Mouse (Mus musculus) liver, embryonic 11.5 days (tissue): ENCODE data around the gene Fkbp2. TPM values are rescaled to one million over a fixed set of nuclear protein-coding genes. Genes with fewer than 3 reads are reported as not detected.

Experiments
- ATAC-seq: fragments of 200-750 bp; cut with Nextera tagmentation; replicated peaks from 2 replicates; pipeline ENCODE4 v1.8.0; 2017; ENCODE audit warnings: moderate number of reproducible peaks, mild to moderate bottlenecking, moderate TSS enrichment, moderate library complexity; ENCODE audit not compliant: low FRiP score
- DNase-seq: peaks from one replicate; pipeline ENCODE4 v3.0.0-alpha.2; 2017; ENCODE audit warnings: low spot score
- H3K27ac ChIP-seq: fragments of 300-500 bp; sonication (generic); 2 replicates; pipeline ENCODE4 v1.5.1; 2014; ENCODE audit warnings: mild to moderate bottlenecking, low read depth, low read length, control low read depth
- H3K27me3 ChIP-seq: fragments of 300-500 bp; sonication (generic); replicated peaks from 2 replicates; pipeline ENCODE4 v1.6.1; 2014; ENCODE audit warnings: low read length, mixed read lengths; ENCODE audit not compliant: control insufficient read depth, insufficient read depth
- H3K36me3 ChIP-seq: fragments of 300-500 bp; sonication (generic); 2 replicates; pipeline ENCODE4 v1.6.1; 2014; ENCODE audit warnings: mild to moderate bottlenecking, low read length, moderate library complexity, mixed read lengths; ENCODE audit not compliant: control insufficient read depth, insufficient read depth
- H3K4me1 ChIP-seq: fragments of 300-500 bp; sonication (generic); replicated peaks from 2 replicates; pipeline ENCODE4 v1.6.1; 2014; ENCODE audit warnings: low read length, mixed read lengths; ENCODE audit not compliant: control insufficient read depth, insufficient read depth
- H3K4me2 ChIP-seq: fragments of 300-500 bp; sonication (generic); 2 replicates; pipeline ENCODE4 v1.6.1; 2014; ENCODE audit warnings: mild to moderate bottlenecking, control low read depth, moderate library complexity
- H3K4me3 ChIP-seq: fragments of 300-500 bp; sonication (generic); 2 replicates; pipeline ENCODE4 v1.5.1; 2014; ENCODE audit warnings: low read depth, low read length, control low read depth
- H3K9ac ChIP-seq: fragments of 300-500 bp; sonication (generic); 2 replicates; pipeline ENCODE4 v1.6.1; 2014; ENCODE audit warnings: low read depth, low read length, control low read depth
- H3K9me3 ChIP-seq: fragments of 300-500 bp; sonication (generic); 2 replicates; pipeline ENCODE4 v1.6.1; 2016; ENCODE audit warnings: low read length, inconsistent platforms, mixed read lengths; ENCODE audit not compliant: control insufficient read depth
- WGBS: fragments of 180-500 bp; shearing (Covaris S2); extraction: QIAGEN DNeasy Blood & Tissue Kit; methylation state at CpG from one replicate; pipeline ENCODE4 v1.1.7; 2014; 5-methylcytosine and 5-hydroxymethylcytosine counted together
- polyA plus RNA-seq: library from polyadenylated mRNA; unstranded; fragments of >200 nt; fragmentation: Nextera tagmentation; extraction: Ambion mirVana; gene quantifications from 2 replicates; pipeline ENCODE4 v1.2.1, GENCODE M21; 2014

Fkbp2 gene
- polyA plus RNA-seq, 1 experiment from 2014 or later = 124 TPM

DNA sequence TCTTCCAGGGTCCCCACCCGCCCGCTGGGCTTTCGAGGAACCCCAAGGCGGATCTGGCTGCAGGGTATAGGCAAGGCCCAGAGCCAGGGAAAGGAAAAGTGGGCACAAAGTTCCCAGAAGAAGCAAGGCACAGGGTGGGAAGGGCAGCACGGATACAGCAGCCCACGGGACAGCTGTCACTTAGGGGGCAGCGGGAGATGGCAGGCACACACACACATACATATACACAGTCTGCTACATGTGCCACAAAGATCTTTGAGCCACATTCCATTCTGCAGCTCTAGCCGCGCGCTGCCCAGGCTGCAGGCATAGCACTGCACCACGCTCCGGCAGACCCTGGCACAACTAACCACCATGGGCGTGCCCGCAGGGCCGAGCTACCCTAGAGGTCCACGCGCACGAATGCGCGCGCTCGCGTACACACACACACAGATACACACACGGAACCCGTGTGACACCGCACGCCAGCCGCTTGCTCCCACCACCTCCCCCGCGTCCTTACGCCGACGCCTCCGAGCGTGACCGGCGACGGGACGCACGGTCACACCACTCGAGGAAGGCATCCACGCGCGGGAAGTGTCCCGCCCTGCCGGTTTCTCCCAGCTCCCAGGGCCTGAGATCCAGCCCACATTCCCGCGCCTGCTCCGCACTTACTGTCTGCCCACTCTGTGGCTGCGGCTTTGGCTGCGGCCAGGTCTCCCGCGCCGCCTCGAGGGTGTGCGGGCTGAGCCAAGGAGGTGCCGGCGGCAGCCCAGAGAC lies 46.7 kb downstream of the Fkbp2 start:
- no peaks in the 10 kb centered on the region; the same call in 1 of the 2 replicates for H3K4me1 ChIP-seq
- peaks cover 73% of the 10 kb centered on the region for H3K27me3 ChIP-seq
- no peaks in the 10 kb centered on the region for H3K36me3 ChIP-seq
- ATAC-seq = no peak
- DNase-seq = no peak
- H3K4me2 ChIP-seq = peak overlapping the region; percentile 46
- H3K27ac ChIP-seq = no peak overlapping the region
- H3K9me3 ChIP-seq = no peaks in the 10 kb centered on the region
- peak overlapping the region; percentile 28 for H3K4me3 ChIP-seq
- WGBS = 8% methylated on average over 58 of the region's 58 CpGs
- no peak overlapping the region for H3K9ac ChIP-seq

DNA sequence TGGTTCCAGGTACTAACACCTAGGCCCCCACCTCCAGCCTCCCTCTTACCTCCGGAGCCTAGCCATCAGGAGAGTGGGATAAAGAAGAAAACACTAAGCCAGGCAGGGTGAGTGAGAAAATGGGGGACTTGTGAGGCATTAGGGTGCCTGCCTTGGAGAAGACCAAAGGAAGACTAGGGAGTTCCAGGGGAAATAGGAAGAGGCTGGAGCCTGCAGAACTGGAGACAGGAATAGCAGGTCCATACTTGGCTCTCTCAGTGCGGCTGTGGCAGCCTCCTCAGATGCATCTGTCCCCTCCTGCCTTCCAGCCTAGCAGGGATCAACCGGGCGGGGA lies 47.2 kb downstream of the Fkbp2 start:
- Histone ChIP-seq H3K36me3 (no peaks in the 10 kb centered on the region), H3K27ac (no peak overlapping the region), H3K4me2 (no peak overlapping the region), H3K4me3 (no peak overlapping the region), H3K4me1 (no peaks in the 10 kb centered on the region; the same call in 1 of the 2 replicates), H3K9ac (no peak overlapping the region), H3K27me3 (peaks cover 78% of the 10 kb centered on the region), H3K9me3 (no peaks in the 10 kb centered on the region)
- DNase-seq (no peak), ATAC-seq (no peak)
- 24% methylated on average over 4 of the region's 4 CpGs for WGBS

DNA sequence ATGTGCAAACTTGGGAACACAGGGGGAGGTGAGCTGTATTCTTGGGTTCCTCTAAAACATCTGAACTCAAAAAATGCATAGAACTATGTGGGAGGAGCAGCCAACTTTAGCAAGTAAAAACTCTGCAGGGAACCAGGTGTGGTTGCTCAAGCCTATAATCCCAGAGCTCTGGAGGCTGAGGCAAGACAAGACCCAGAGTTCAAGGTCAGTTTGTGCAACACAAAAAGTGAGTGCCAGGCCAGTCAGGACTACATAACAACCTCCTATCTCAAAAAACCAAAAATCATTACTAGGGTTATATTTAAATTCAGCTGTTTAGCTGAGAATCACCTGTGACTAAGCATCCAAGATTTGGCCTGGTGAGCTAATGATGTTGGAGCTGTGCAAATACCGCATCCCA lies 48.3 kb downstream of the Fkbp2 start:
- Histone ChIP-seq H3K4me3 (no peak overlapping the region), H3K4me2 (no peak overlapping the region), H3K9me3 (no peaks in the 10 kb centered on the region), H3K36me3 (no peaks in the 10 kb centered on the region), H3K27me3 (peaks cover 89% of the 10 kb centered on the region), H3K9ac (no peak overlapping the region), H3K4me1 (peaks cover under 1% of the 10 kb centered on the region; the same call in 1 of the 2 replicates), H3K27ac (no peak overlapping the region)
- DNase-seq (no peak), ATAC-seq (no peak)
- WGBS = 54% methylated on average over 1 of the region's 1 CpGs

DNA sequence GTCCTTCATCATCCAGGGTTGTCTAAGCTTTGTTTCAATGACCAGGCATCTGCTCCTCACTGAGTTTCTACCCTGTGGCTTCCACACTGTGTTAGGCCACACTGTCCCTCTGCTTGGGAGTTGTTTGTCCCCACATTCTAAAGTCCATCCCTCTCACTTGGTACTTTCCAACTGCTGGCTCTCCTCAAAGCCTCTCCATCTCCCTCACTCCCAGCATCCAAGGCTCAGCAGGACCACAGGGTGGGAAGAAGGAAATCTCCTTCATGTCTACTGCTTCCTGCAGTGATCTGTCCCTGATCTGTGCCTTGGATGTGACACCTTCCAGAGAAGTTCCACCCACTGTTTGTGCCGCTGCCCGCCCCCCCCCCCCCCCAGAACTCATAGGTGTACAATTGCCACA lies 49.3 kb downstream of the Fkbp2 start:
- Histone ChIP-seq H3K27ac (no peak overlapping the region), H3K4me2 (no peak overlapping the region), H3K36me3 (no peaks in the 10 kb centered on the region), H3K4me3 (no peak overlapping the region), H3K9ac (no peak overlapping the region), H3K9me3 (no peaks in the 10 kb centered on the region), H3K4me1 (peaks cover 4% of the 10 kb centered on the region; the same call in 1 of the 2 replicates), H3K27me3 (peaks cover 96% of the 10 kb centered on the region)
- ATAC-seq = no peak
- WGBS = 0% methylated on average over 1 of the region's 2 CpGs
- no peak for DNase-seq

DNA sequence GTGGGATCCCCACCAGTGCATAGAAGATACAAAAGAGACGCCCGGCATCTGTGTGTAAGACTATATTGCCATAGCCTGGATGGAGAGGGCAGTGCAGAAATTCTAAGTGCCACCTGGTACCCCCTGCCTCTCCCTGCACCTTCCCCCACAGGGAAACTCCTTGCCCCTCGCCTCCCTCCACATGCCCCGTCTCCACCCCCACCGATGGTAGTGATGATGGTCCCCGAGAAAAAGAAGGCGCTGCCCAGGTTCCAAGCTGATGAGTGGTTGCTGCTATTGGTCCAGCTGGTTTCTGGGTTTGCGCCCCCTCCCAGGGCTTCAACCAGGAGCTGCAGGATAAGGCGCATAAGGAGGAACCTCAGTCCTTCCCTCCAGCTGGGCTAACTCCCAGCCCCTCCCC lies 52.2 kb downstream of the Fkbp2 start:
- ATAC-seq = no peak
- 14% methylated on average over 9 of the region's 9 CpGs for WGBS
- H3K4me2 ChIP-seq = no peak overlapping the region

More for the DNA sequence above, 52.2 kb downstream of the Fkbp2 start:
- H3K36me3 ChIP-seq = no peaks in the 10 kb centered on the region
- H3K4me3 ChIP-seq = no peak overlapping the region
- peaks cover 93% of the 10 kb centered on the region for H3K27me3 ChIP-seq
- H3K4me1 ChIP-seq = peaks cover 16% of the 10 kb centered on the region
- no peak overlapping the region for H3K27ac ChIP-seq
- no peak for DNase-seq
- no peak overlapping the region for H3K9ac ChIP-seq
- no peaks in the 10 kb centered on the region for H3K9me3 ChIP-seq

Other genes starting within 250 kb of the Fkbp2 start
- gene Rps6ka4, start 139.9 kb downstream of the Fkbp2 start, polyA plus RNA-seq = 11.5 and 12.6 TPM in 2 replicates
- 2.8 and 4.4 TPM in 2 replicates for gene Ccdc88b, start 122.3 kb downstream of the Fkbp2 start, polyA plus RNA-seq
- 167 and 169 TPM in 2 replicates for gene Trmt112, start 70.8 kb downstream of the Fkbp2 start, polyA plus RNA-seq
- 106 and 117 TPM in 2 replicates for gene Prdx5, start 70.4 kb downstream of the Fkbp2 start, polyA plus RNA-seq
- 4.1 and 5.9 TPM in 2 replicates for gene Esrra, start 58.7 kb downstream of the Fkbp2 start, polyA plus RNA-seq
- 0.49 and 0.91 TPM in 2 replicates for gene Catsperz, start 55.1 kb downstream of the Fkbp2 start, polyA plus RNA-seq
- gene Kcnk4, start 46.0 kb downstream of the Fkbp2 start, polyA plus RNA-seq = 0.18 and 0.38 TPM in 2 replicates
- 51.9 and 54.7 TPM in 2 replicates for gene Bad, start 38.6 kb downstream of the Fkbp2 start, polyA plus RNA-seq
- gene Gpr137, start 38.0 kb downstream of the Fkbp2 start, polyA plus RNA-seq = 18.2 and 18.9 TPM in 2 replicates
- 189 and 221 TPM in 2 replicates for gene Ppp1r14b, start 5.5 kb downstream of the Fkbp2 start, polyA plus RNA-seq
- 20.6 and 23.4 TPM in 2 replicates for gene Plcb3, start 4.0 kb downstream of the Fkbp2 start, polyA plus RNA-seq
- gene Vegfb, start 7.2 kb upstream of the Fkbp2 start, polyA plus RNA-seq = 24.3 and 28.8 TPM in 2 replicates
- gene Dnajc4, start 12.1 kb upstream of the Fkbp2 start, polyA plus RNA-seq = 14.0 and 14.7 TPM in 2 replicates
- 15.9 and 16.9 TPM in 2 replicates for gene Nudt22, start 15.6 kb upstream of the Fkbp2 start, polyA plus RNA-seq
- gene Trpt1, start 15.6 kb upstream of the Fkbp2 start, polyA plus RNA-seq = 3.9 and 4.9 TPM in 2 replicates
- 155 and 170 TPM in 2 replicates for gene Fermt3, start 39.0 kb upstream of the Fkbp2 start, polyA plus RNA-seq
- gene Stip1, start 59.5 kb upstream of the Fkbp2 start, polyA plus RNA-seq = 356 and 387 TPM in 2 replicates
- 5.9 and 6.7 TPM in 2 replicates for gene Macrod1, start 76.3 kb upstream of the Fkbp2 start, polyA plus RNA-seq
- gene Flrt1, start 125.2 kb upstream of the Fkbp2 start, polyA plus RNA-seq = 0.60 and 0.64 TPM in 2 replicates
- 139 and 140 TPM in 2 replicates for gene Otub1, start 225.8 kb upstream of the Fkbp2 start, polyA plus RNA-seq
- 1,017 and 1,108 TPM in 2 replicates for gene Cox8a, start 237.1 kb upstream of the Fkbp2 start, polyA plus RNA-seq